Mouse (Mus musculus) liver, adult (tissue): ENCODE measurements around the gene Heatr5a.

Experiments used
- GATA4 ChIP-seq: IDR thresholded peaks from 2 replicates; pipeline ENCODE4 v1.6.1; 2014; ENCODE audit warnings: mild to moderate bottlenecking, low read length; ENCODE audit not compliant: insufficient replicate concordance

Gene Heatr5a

DNA sequence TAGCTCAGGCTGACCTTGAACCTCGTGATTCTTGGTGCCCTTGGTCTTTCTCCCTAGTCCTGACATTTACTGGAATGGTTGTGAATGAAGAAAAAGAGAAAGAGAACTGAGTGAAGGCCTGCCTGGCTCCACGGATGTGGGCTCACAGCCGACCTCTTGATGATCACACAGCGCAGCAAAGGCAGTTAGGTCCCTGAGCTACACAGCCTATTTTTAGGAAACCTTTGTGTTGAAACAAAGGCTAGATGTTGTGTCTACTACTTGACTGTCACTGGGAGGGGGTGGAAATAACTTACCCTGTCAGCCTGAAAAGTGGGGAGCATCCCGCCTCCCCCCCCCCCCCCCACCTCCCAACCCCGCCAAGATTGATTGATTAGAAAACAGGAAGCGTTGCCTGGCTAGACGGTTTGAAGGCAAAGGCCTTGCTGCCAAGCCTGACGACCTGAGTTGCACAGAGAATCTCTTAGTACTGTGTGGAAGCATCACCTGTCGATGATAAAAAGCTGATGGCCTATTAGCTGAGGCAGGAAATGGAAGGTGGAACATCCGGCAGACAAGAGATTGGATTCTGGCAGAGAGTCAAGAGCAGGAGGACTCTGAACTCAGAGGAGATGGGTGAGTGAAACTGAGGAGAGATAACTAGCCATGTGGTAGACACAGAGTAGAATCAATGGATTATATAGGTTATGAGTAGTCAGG is 99.5 kb downstream of the Heatr5a start:
- no peak for TF ChIP-seq GATA4

DNA sequence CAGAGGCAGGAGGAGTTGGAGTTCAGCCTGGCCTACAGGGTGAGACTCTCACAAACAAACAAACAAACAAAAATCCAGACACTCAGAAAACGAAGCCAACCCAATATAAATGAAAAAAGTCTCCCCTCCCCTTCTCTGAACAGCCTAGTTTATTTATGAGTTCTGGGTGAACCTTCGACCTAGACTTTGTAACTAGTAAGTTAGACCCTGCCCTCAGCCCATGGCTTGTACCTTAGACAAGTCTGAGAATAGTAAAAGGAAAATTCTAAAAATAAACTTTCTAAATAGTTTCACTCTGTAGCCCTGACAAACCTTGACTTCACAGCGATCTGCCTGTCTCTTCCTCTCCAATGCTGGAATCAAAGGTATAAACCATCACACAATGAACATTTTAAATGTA is 101.6 kb downstream of the Heatr5a start:
- no peak for TF ChIP-seq GATA4

DNA sequence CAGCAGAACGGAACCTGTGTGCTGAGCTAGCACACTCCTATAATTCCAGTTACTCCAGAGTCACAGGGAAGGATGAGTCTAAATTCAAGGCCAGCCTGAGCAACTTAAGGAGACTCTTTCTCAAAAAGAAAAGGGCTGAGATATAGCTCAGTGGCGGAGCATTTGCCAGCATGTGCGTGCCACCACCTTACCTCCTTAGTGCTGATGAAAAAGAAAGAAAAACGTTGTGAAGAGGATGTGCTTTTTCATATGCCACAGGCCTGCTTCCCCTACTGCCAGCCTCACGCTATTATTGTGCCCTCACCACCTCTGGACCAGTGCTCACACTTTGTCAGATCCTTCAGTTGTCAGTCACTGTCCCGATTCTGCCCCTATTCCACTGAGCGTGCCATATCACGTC is 104.0 kb downstream of the Heatr5a start:
- TF ChIP-seq GATA4 = no peak

DNA sequence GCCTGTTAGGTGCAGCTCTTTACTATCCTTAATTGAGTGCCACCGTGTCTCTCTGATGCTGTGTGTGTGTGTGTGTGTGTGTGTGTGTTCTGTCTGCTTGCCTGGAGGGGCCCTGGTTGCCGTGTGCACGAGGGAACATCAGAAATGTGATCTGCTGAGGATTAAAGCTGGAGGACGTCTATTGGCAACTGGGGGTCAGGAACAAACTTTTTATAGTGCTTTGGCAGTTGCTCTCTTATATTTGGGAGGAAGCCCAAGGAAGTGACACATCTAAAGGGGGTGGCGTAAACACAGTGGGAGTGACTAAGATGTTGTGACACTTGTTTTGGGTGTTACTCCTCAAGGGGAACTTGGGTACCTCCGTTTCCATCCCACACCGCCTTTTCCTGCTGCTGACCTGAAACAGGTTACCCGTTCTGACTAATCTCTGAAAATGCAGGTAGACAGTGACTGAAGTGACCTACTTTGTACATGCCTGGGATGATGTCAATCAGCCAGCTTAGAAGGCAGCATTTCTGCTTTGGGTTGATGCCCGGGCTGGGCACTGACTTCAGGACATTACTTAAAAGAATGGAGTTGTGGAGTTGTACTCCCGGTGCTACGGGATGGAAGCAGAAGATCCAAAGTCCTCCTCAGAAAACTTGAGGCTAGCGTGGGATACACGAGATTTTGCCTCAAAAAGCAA is 104.8 kb downstream of the Heatr5a start:
- no peak for TF ChIP-seq GATA4

DNA sequence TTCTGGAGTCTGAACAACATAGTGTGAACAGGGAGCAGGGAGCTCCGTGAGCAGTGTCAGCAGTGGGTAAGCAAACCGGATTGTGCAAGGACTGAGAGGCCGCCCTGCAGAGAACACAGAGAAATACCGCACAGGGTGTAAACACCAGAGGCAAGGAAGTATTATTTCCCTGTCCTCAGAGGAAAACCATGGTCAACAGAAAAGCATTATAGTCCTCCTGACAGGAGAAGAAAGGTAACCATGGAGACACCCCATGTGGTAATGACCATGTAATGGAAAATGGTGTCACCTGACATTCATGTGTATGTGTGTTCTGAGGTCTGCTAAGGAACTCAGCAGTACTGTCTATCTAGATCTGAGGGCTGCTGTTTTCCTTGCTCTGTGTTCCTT is 105.3 kb downstream of the Heatr5a start:
- TF ChIP-seq GATA4 = no peak

- TF ChIP-seq GATA4 = no peak
Measured at GRCm38 (mm10) chr12:51865061-51865789, 105.9 kb downstream of the Heatr5a start.

DNA sequence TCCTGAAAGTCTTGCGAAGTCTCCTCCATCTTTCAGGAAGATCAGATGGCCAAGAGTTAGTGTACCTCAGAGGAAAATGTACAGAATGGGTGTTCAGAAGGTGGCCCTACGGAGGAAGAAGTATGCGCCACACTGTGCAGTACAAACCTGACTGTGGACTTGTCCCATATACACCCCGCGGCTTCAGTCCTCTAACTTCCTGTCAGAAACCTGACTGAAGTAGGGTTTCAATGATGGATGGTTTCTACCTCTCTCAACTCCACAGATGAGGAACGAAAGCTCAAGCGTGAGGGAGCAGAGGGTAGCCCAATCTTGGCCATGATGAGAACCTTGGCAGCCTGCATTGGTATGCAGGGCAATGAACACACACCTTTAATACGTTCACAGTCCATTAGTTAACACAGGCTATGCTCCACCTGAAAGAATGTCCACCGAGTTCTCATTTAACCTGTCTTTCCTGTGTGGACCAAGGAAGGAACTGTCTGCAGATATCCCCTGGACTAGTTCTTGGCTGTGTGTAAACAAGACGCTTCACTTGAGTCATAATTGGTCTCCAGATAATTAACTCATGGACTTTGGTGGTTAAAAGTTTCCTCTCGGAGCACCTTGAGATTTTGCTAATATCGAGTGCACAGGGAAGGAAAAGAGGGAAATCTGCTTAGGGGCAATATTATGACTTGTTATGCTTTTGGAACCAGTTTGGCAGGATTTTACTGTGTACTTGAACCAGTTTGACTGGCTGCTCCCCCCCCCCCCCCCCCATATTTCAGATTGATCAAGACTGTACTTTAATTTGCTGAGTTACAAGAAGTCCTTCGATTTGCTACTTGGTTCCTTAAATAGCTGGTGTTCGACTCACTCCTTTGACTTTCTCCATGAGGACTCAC is 107.8 kb downstream of the Heatr5a start:
- no peak for TF ChIP-seq GATA4

- no peak for TF ChIP-seq GATA4
Measured at GRCm38 (mm10) chr12:51858134-51859028, 112.7 kb downstream of the Heatr5a start.

DNA sequence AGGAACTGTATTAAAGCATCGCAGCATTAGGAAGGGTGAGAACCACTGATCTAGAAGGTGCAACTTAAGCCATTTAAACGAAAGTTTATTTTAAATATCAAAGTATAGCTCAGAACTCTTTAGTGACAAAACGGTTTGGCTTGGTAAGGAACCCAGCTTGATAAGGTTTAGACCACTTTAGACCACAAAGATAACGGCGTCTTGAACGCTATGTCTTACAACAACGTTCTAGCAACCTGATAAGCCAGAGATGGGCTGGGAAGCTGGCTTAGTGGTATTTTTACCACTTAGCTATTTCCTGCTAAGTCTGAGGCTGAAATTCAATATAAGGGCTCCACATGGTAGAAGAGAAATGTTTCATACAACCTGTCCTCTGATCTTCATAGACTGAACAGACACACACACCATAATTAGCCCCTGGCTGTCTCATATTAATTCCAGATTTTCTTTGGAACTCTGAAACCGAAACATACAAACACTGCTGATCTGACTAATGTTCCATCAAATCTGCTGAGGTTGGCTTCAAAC is 114.3 kb downstream of the Heatr5a start:
- TF ChIP-seq GATA4 = no peak

- TF ChIP-seq GATA4 = no peak
Measured at GRCm38 (mm10) chr12:51855872-51856271, 115.2 kb downstream of the Heatr5a start.

GRCm38 (mm10) chr12:51855453-51855852 is 115.7 kb downstream of the Heatr5a start:
- TF ChIP-seq GATA4 = no peak

GRCm38 (mm10) chr12:51851617-51852016 is 119.5 kb downstream of the Heatr5a start:
- no peak for TF ChIP-seq GATA4

GRCm38 (mm10) chr12:51851155-51851554 is 120.0 kb downstream of the Heatr5a start:
- no peak for TF ChIP-seq GATA4

- TF ChIP-seq GATA4 = no peak
Measured at GRCm38 (mm10) chr12:51850339-51850738, 120.8 kb downstream of the Heatr5a start.

DNA sequence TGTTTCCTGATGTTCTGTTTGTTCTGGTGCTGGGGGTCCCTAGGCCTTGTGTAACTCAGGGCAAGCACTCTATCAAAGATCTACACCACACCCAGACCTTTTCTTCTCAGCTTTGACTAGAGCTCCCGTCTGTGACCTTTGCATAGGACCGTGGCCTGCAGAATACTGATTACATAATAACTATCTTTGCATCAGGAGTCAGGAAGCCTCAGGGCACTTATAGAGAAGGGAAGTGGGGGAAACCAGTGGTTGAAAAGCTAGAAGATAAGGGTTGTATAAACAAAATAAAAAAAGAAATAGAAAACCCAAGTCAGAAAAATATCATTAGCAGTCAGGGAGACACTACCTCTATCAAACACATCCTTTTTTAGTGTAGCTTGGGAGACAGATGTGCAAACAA is 121.2 kb downstream of the Heatr5a start:
- no peak for TF ChIP-seq GATA4
